Mouse (Mus musculus) midbrain, embryonic 11.5 days (tissue): ENCODE measurements at regions not wholly inside any gene's neighbourhood (a gene's known extent, or its start where the extent isn't known, plus 50 kb on each side); places are given as distances from the start of the nearest gene placed in this dataset.

Experiments
- ATAC-seq: fragments of 200-750 bp; cut with Nextera tagmentation; 2 replicates; pipeline ENCODE4 v1.8.0; 2017; ENCODE audit warnings: moderate TSS enrichment, moderate library complexity; ENCODE audit not compliant: low FRiP score
- DNase-seq: peaks from one replicate; pipeline ENCODE4 v3.0.0; 2015; ENCODE audit warnings: low spot score; ENCODE audit errors: missing footprints
- H3K27ac ChIP-seq: fragments of 300-500 bp; sonication (generic); 2 replicates; pipeline ENCODE4 v1.5.1; 2014; ENCODE audit warnings: low read depth, low read length
- H3K27me3 ChIP-seq: fragments of 300-500 bp; sonication (generic); 2 replicates; pipeline ENCODE4 v1.6.1; 2014; ENCODE audit warnings: mild to moderate bottlenecking, low read length, moderate library complexity, mixed read lengths; ENCODE audit not compliant: control insufficient read depth, insufficient read depth
- H3K36me3 ChIP-seq: fragments of 300-500 bp; sonication (generic); 2 replicates; pipeline ENCODE4 v1.6.1; 2014; ENCODE audit warnings: mild to moderate bottlenecking, low read length, moderate library complexity, mixed read lengths; ENCODE audit not compliant: control insufficient read depth, insufficient read depth
- H3K4me1 ChIP-seq: fragments of 300-500 bp; sonication (generic); 2 replicates; pipeline ENCODE4 v1.6.1; 2014; ENCODE audit warnings: low read length; ENCODE audit not compliant: control insufficient read depth, insufficient read depth
- H3K4me2 ChIP-seq: fragments of 300-500 bp; sonication (generic); 2 replicates; pipeline ENCODE4 v1.6.1; 2014; ENCODE audit warnings: mild to moderate bottlenecking, moderate library complexity
- H3K4me3 ChIP-seq: fragments of 300-500 bp; sonication (generic); 2 replicates; pipeline ENCODE4 v1.5.1; 2014; ENCODE audit warnings: low read depth, low read length
- H3K9ac ChIP-seq: fragments of 300-500 bp; sonication (generic); 2 replicates; pipeline ENCODE4 v1.6.1; 2014; ENCODE audit warnings: low read length
- H3K9me3 ChIP-seq: fragments of 300-500 bp; sonication (generic); 2 replicates; pipeline ENCODE4 v1.6.1; 2016; ENCODE audit warnings: low read length; ENCODE audit not compliant: control insufficient read depth
- WGBS: fragments of 180-500 bp; shearing (Covaris S2); extraction: QIAGEN DNeasy Blood & Tissue Kit; methylation state at CpG from one replicate; pipeline ENCODE4 v1.1.7; 2014; 5-methylcytosine and 5-hydroxymethylcytosine counted together

GRCm38 (mm10) chr6:99936716-99937115 lies 210.5 kb upstream of the Prok2 start:
- Histone ChIP-seq H3K9me3 (no peaks in the 10 kb centered on the region), H3K4me1 (peaks cover 12% of the 10 kb centered on the region), H3K9ac (no peak overlapping the region), H3K27me3 (no peaks in the 10 kb centered on the region), H3K27ac (no peak overlapping the region), H3K36me3 (no peaks in the 10 kb centered on the region), H3K4me3 (no peak overlapping the region), H3K4me2 (no peak overlapping the region)
- peak; percentile 65 for DNase-seq
- no peak for ATAC-seq

- Histone ChIP-seq H3K9ac (no peak overlapping the region), H3K27ac (no peak overlapping the region), H3K27me3 (no peaks in the 10 kb centered on the region), H3K36me3 (no peaks in the 10 kb centered on the region), H3K4me1 (peaks cover 12% of the 10 kb centered on the region), H3K4me2 (no peak overlapping the region), H3K4me3 (no peak overlapping the region), H3K9me3 (no peaks in the 10 kb centered on the region)
- ATAC-seq (no peak), DNase-seq (peak; percentile 61)
- WGBS: 86% methylated on average over 4 of the region's 4 CpGs
Observed at GRCm38 (mm10) chr6:99935373-99935772, 209.2 kb upstream of the Prok2 start.

- H3K4me1 ChIP-seq: peaks cover 11% of the 10 kb centered on the region
- H3K27me3 ChIP-seq: no peaks in the 10 kb centered on the region
- no peaks in the 10 kb centered on the region for H3K36me3 ChIP-seq
- no peak overlapping the region for H3K4me2 ChIP-seq
- no peak for DNase-seq
- 91% methylated on average over 5 of the region's 5 CpGs for WGBS
- ATAC-seq: no peak
- no peak overlapping the region for H3K4me3 ChIP-seq
- H3K27ac ChIP-seq: no peak overlapping the region
- no peaks in the 10 kb centered on the region for H3K9me3 ChIP-seq
- H3K9ac ChIP-seq: no peak overlapping the region
Observed at GRCm38 (mm10) chr6:99934394-99934793, 208.2 kb upstream of the Prok2 start.

DNA sequence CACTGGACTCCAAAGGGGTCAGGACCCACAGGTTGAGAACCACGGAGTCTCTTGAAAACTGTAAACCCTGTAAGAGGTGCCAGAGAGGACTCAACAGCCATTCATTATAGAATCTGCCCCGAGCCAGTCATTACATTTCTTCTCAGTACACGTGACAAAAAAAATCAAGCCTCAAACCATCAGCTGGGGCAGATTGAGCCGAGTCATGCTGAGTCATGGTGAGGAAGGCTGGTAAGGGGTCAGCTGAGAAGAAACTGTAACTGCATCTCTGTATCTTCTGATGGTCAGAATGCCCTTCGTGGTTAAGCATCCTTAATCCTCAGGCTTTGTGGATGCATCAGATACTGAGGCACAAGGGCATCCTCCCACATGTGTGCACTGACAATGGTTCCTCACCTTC lies 207.2 kb upstream of the Prok2 start:
- no peak overlapping the region for H3K4me2 ChIP-seq
- no peak overlapping the region for H3K9ac ChIP-seq
- no peak overlapping the region for H3K27ac ChIP-seq
- H3K4me1 ChIP-seq: peaks cover under 1% of the 10 kb centered on the region; the same call in 1 of the 2 replicates
- no peaks in the 10 kb centered on the region for H3K36me3 ChIP-seq
- no peaks in the 10 kb centered on the region for H3K27me3 ChIP-seq
- DNase-seq: peak; percentile 49
- no peak for ATAC-seq
- H3K9me3 ChIP-seq: no peaks in the 10 kb centered on the region
- WGBS: 76% methylated on average over 5 of the region's 5 CpGs
- H3K4me3 ChIP-seq: no peak overlapping the region

DNA sequence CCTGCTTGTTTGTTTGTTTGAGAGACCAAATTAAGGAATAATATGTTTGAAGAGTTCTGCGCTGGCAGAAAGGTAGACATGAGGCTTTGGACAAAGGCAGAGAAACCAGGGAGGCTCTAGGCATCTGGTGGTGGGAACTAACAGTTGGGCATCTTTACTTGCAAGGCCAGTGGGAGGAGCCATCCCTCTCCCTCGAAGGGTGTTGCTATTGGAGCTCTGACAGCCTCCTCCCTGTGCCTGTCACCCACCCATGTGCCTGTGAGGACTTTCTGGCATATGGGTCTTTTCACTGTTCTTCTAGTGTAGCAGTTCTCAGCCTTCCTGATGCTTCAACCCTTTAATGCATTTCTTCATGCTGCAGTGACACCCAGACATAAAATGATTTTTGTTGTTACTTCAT lies 206.7 kb upstream of the Prok2 start:
- no peaks in the 10 kb centered on the region for H3K4me1 ChIP-seq
- H3K27ac ChIP-seq: no peak overlapping the region
- no peaks in the 10 kb centered on the region for H3K27me3 ChIP-seq
- H3K4me3 ChIP-seq: no peak overlapping the region
- H3K4me2 ChIP-seq: no peak overlapping the region
- WGBS: 47% methylated on average over 2 of the region's 2 CpGs
- DNase-seq: peak; percentile 79
- no peaks in the 10 kb centered on the region for H3K36me3 ChIP-seq
- ATAC-seq: no peak
- H3K9me3 ChIP-seq: no peaks in the 10 kb centered on the region
- no peak overlapping the region for H3K9ac ChIP-seq

- H3K4me2 ChIP-seq: no peak overlapping the region
- H3K9me3 ChIP-seq: no peaks in the 10 kb centered on the region
- no peak overlapping the region for H3K4me3 ChIP-seq
- 77% methylated on average over 6 of the region's 6 CpGs for WGBS
- H3K4me1 ChIP-seq: no peaks in the 10 kb centered on the region
- no peak overlapping the region for H3K9ac ChIP-seq
- no peak for ATAC-seq
- no peaks in the 10 kb centered on the region for H3K27me3 ChIP-seq
- H3K27ac ChIP-seq: no peak overlapping the region
- H3K36me3 ChIP-seq: no peaks in the 10 kb centered on the region
- DNase-seq: peak; percentile 59
Observed at GRCm38 (mm10) chr6:99932405-99932804, 206.2 kb upstream of the Prok2 start.

DNA sequence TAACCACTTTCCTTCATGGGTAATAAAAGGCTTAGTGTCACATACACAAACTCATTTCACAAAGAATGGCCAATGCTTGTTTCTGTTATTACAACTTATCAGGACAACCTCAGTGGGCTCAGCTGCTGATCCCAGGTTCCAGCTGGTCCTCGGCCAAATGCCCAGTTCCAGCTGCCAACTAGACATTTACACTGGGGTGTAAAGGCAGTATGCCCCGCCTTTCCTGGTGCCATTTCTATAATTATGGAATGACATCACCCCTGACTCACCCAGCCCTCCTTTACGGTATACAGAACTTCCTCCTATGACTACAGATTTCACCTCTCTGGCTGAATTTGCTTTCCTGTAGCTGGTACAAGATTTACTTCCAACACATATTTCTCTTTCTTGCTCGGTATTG lies 205.4 kb upstream of the Prok2 start:
- DNase-seq: peak; percentile 12
- ATAC-seq: no peak
- Histone ChIP-seq H3K4me2 (no peak overlapping the region), H3K9me3 (no peaks in the 10 kb centered on the region), H3K27ac (no peak overlapping the region), H3K9ac (no peak overlapping the region), H3K27me3 (no peaks in the 10 kb centered on the region), H3K36me3 (no peaks in the 10 kb centered on the region), H3K4me3 (no peak overlapping the region), H3K4me1 (no peaks in the 10 kb centered on the region)
- 88% methylated on average over 4 of the region's 4 CpGs for WGBS

GRCm38 (mm10) chr6:99930316-99930715 lies 204.1 kb upstream of the Prok2 start:
- DNase-seq (no peak), ATAC-seq (no peak)
- no peaks in the 10 kb centered on the region for H3K9me3 ChIP-seq
- no peak overlapping the region for H3K9ac ChIP-seq
- H3K4me1 ChIP-seq: no peaks in the 10 kb centered on the region
- 96% methylated on average over 6 of the region's 6 CpGs for WGBS
- H3K4me3 ChIP-seq: no peak overlapping the region
- no peaks in the 10 kb centered on the region for H3K27me3 ChIP-seq
- H3K27ac ChIP-seq: no peak overlapping the region
- H3K36me3 ChIP-seq: no peaks in the 10 kb centered on the region
- H3K4me2 ChIP-seq: no peak overlapping the region

DNA sequence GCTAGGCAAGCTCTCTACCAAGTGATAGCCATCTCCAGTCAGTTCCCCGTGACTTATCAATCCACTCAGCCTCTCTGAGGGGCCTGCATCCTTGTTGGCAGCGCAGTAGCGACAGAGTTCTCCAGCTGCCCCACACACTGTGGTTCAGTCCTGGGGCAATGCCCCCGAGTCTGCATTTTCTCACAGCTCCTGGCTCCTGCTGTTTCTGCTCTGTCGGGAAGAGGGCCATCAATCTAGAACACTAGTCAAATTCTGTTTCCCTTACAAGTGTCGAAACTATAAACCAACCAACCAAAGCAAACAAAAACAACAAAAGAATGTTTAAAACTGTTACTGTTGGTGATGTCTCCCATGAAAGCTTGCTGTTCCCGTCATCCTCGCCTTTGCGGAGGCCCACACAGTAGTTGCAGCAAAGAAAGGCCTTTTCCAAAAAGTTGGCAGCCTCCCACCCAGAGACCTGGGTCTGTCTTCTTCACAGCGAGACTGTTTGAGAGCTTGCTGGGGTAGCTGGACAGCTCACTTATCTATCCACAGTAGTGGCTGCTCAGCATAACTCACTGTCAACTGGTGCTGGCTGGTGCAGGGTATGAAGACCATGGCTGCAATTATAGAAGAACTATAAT lies 201.9 kb upstream of the Prok2 start:
- H3K4me1 ChIP-seq: no peaks in the 10 kb centered on the region
- no peak overlapping the region for H3K4me2 ChIP-seq
- H3K27me3 ChIP-seq: no peaks in the 10 kb centered on the region; the same call in 1 of the 2 replicates
- no peaks in the 10 kb centered on the region for H3K36me3 ChIP-seq
- no peaks in the 10 kb centered on the region for H3K9me3 ChIP-seq
- WGBS: 83% methylated on average over 10 of the region's 10 CpGs
- no peak overlapping the region for H3K4me3 ChIP-seq
- DNase-seq (no peak), ATAC-seq (no peak)
- H3K9ac ChIP-seq: no peak overlapping the region
- H3K27ac ChIP-seq: no peak overlapping the region
